Mouse (Mus musculus) midbrain, embryonic 14.5 days (tissue): Measurements from ENCODE around the gene Ttll10. TPM values are rescaled to one million over a fixed set of nuclear protein-coding genes. Genes with fewer than 3 reads are reported as not detected.

Experiments
- ATAC-seq: fragments of 200-750 bp; cut with Nextera tagmentation; 2 replicates; pipeline ENCODE4 v1.8.0; 2017; ENCODE audit warnings: moderate number of reproducible peaks, moderate library complexity; ENCODE audit not compliant: low FRiP score, low TSS enrichment
- DNase-seq: peaks from one replicate; pipeline ENCODE4 v3.0.0-alpha.2; 2015
- H3K27ac ChIP-seq: fragments of 300-500 bp; sonication (generic); replicated peaks from 2 replicates; pipeline ENCODE4 v1.5.1; 2014; ENCODE audit warnings: mild to moderate bottlenecking, low read depth, low read length, moderate library complexity
- H3K27me3 ChIP-seq: fragments of 300-500 bp; sonication (generic); 2 replicates; pipeline ENCODE4 v1.6.1; 2014; ENCODE audit warnings: low read length, control low read depth, mixed read lengths; ENCODE audit not compliant: control insufficient read depth, insufficient read depth
- H3K36me3 ChIP-seq: fragments of 300-500 bp; sonication (generic); 2 replicates; pipeline ENCODE4 v1.6.1; 2014; ENCODE audit warnings: low read length, control low read depth; ENCODE audit not compliant: control insufficient read depth, insufficient read depth
- H3K4me1 ChIP-seq: fragments of 300-500 bp; sonication (generic); 2 replicates; pipeline ENCODE4 v1.6.1; 2014; ENCODE audit warnings: mild to moderate bottlenecking, antibody characterized with exemption, low read length, control low read depth; ENCODE audit not compliant: control insufficient read depth, insufficient read depth
- H3K4me2 ChIP-seq: fragments of 300-500 bp; sonication (generic); 2 replicates; pipeline ENCODE4 v1.6.1; 2014; ENCODE audit warnings: mild to moderate bottlenecking, low read length, moderate library complexity
- H3K4me3 ChIP-seq: fragments of 300-500 bp; sonication (generic); replicated peaks from 2 replicates; pipeline ENCODE4 v1.5.1; 2014; ENCODE audit warnings: low read depth, low read length
- H3K9ac ChIP-seq: fragments of 300-500 bp; sonication (generic); replicated peaks from 2 replicates; pipeline ENCODE4 v1.6.1; 2014; ENCODE audit warnings: mild to moderate bottlenecking, low read length, moderate library complexity
- H3K9me3 ChIP-seq: fragments of 300-500 bp; sonication (generic); 2 replicates; pipeline ENCODE4 v1.6.1; 2016; ENCODE audit warnings: low read length, control low read depth, mixed read lengths; ENCODE audit not compliant: control insufficient read depth
- WGBS: fragments of 180-500 bp; shearing (Covaris S2); extraction: QIAGEN DNeasy Blood & Tissue Kit; methylation state at CpG from one replicate; pipeline ENCODE4 v1.1.7; 2014; 5-methylcytosine and 5-hydroxymethylcytosine counted together
- polyA plus RNA-seq: library from polyadenylated mRNA; unstranded; fragments of >200 nt; fragmentation: Nextera tagmentation; extraction: Ambion mirVana; gene quantifications from 2 replicates; pipeline ENCODE4 v1.2.1, GENCODE M21; 2014

The Ttll10 gene
- polyA plus RNA-seq, 1 experiment from 2014 or later, result 0.28 TPM

- Histone ChIP-seq H3K9ac (no peak within 1 kb of the TSS), H3K4me2 (no peak within 1 kb of the TSS), H3K4me3 (no peak within 1 kb of the TSS), H3K4me1 (peaks cover 10% of the 10 kb centered on the region), H3K27ac (no peak within 1 kb of the TSS), H3K36me3 (peaks cover 23% of the 10 kb centered on the region), H3K27me3 (no peaks in the 10 kb centered on the region), H3K9me3 (no peaks in the 10 kb centered on the region)
- 78% methylated on average over 4 of the region's 4 CpGs for WGBS
- no peak for ATAC-seq
- DNase-seq, result no peak
Measured at GRCm38 (mm10) chr4:156026013-156026412, 33.2 kb downstream of the Ttll10 start, which contains the start of gene Tnfrsf18. Gene Tnfrsf18 (plus strand): TSS chr4:156026164.

- H3K4me2 ChIP-seq, result no peak overlapping the region
- no peak for DNase-seq
- H3K9me3 ChIP-seq, result no peaks in the 10 kb centered on the region
- no peaks in the 10 kb centered on the region for H3K4me1 ChIP-seq
- WGBS, result 96% methylated on average over 7 of the region's 7 CpGs
- H3K36me3 ChIP-seq, result peaks cover 26% of the 10 kb centered on the region
- H3K9ac ChIP-seq, result no peak overlapping the region
- no peaks in the 10 kb centered on the region for H3K27me3 ChIP-seq
- no peak overlapping the region for H3K27ac ChIP-seq
- ATAC-seq, result no peak
- H3K4me3 ChIP-seq, result no peak overlapping the region
Measured at GRCm38 (mm10) chr4:156024184-156024583, 35.0 kb downstream of the Ttll10 start.

GRCm38 (mm10) chr4:156023520-156023919, 35.7 kb downstream of the Ttll10 start:
- DNase-seq (no peak), ATAC-seq (no peak)
- Histone ChIP-seq H3K4me1 (no peaks in the 10 kb centered on the region), H3K4me3 (no peak overlapping the region), H3K27ac (no peak overlapping the region), H3K9ac (no peak overlapping the region), H3K9me3 (no peaks in the 10 kb centered on the region), H3K4me2 (no peak overlapping the region), H3K36me3 (peaks cover 26% of the 10 kb centered on the region), H3K27me3 (no peaks in the 10 kb centered on the region)
- WGBS, result 86% methylated on average over 9 of the region's 9 CpGs

GRCm38 (mm10) chr4:156021942-156022419, 37.2 kb downstream of the Ttll10 start:
- ATAC-seq (no peak), DNase-seq (no peak)
- H3K27me3 ChIP-seq, result no peaks in the 10 kb centered on the region
- H3K36me3 ChIP-seq, result peaks cover 11% of the 10 kb centered on the region; the same call in 1 of the 2 replicates
- H3K27ac ChIP-seq, result no peak overlapping the region
- no peak overlapping the region for H3K9ac ChIP-seq
- WGBS, result 91% methylated on average over 9 of the region's 9 CpGs
- no peaks in the 10 kb centered on the region for H3K9me3 ChIP-seq
- no peak overlapping the region for H3K4me2 ChIP-seq
- no peaks in the 10 kb centered on the region for H3K4me1 ChIP-seq
- H3K4me3 ChIP-seq, result no peak overlapping the region

- H3K9ac ChIP-seq, result no peak overlapping the region
- no peaks in the 10 kb centered on the region for H3K4me1 ChIP-seq
- ATAC-seq, result no peak
- H3K27me3 ChIP-seq, result no peaks in the 10 kb centered on the region
- H3K9me3 ChIP-seq, result no peaks in the 10 kb centered on the region
- DNase-seq, result no peak
- 93% methylated on average over 3 of the region's 3 CpGs for WGBS
- H3K36me3 ChIP-seq, result peaks cover 8% of the 10 kb centered on the region; the same call in 1 of the 2 replicates
- H3K27ac ChIP-seq, result no peak overlapping the region
- H3K4me3 ChIP-seq, result no peak overlapping the region
- H3K4me2 ChIP-seq, result no peak overlapping the region
Measured at GRCm38 (mm10) chr4:156021381-156021780, 37.8 kb downstream of the Ttll10 start.

GRCm38 (mm10) chr4:156019771-156020170, 39.4 kb downstream of the Ttll10 start:
- no peaks in the 10 kb centered on the region for H3K4me1 ChIP-seq
- 91% methylated on average over 12 of the region's 12 CpGs for WGBS
- no peak overlapping the region for H3K27ac ChIP-seq
- ATAC-seq (no peak), DNase-seq (no peak)
- no peak overlapping the region for H3K9ac ChIP-seq
- H3K4me3 ChIP-seq, result no peak overlapping the region
- no peaks in the 10 kb centered on the region for H3K9me3 ChIP-seq
- H3K27me3 ChIP-seq, result no peaks in the 10 kb centered on the region
- peaks cover 15% of the 10 kb centered on the region for H3K36me3 ChIP-seq
- H3K4me2 ChIP-seq, result no peak overlapping the region

GRCm38 (mm10) chr4:156014436-156014835, 44.8 kb downstream of the Ttll10 start:
- WGBS, result 94% methylated on average over 2 of the region's 2 CpGs
- no peak overlapping the region for H3K27ac ChIP-seq
- peaks cover 60% of the 10 kb centered on the region for H3K36me3 ChIP-seq

GRCm38 (mm10) chr4:156013637-156014036, 45.6 kb downstream of the Ttll10 start, which contains the start of gene Tnfrsf4:
Gene Tnfrsf4 (plus strand): TSS chr4:156013843.
- no peak within 1 kb of the TSS for H3K27ac ChIP-seq
- 89% methylated on average over 8 of the region's 8 CpGs for WGBS

More at GRCm38 (mm10) chr4:156014436-156014835, 44.8 kb downstream of the Ttll10 start:
- H3K27me3 ChIP-seq, result no peaks in the 10 kb centered on the region
- no peak overlapping the region for H3K9ac ChIP-seq
- no peak overlapping the region for H3K4me2 ChIP-seq
- ATAC-seq, result no peak
- no peak for DNase-seq
- no peak overlapping the region for H3K4me3 ChIP-seq
- H3K9me3 ChIP-seq, result no peaks in the 10 kb centered on the region
- no peaks in the 10 kb centered on the region for H3K4me1 ChIP-seq

GRCm38 (mm10) chr4:156008369-156008768, 50.8 kb downstream of the Ttll10 start:
- Histone ChIP-seq H3K9me3 (no peaks in the 10 kb centered on the region), H3K9ac (no peak overlapping the region), H3K4me2 (no peak overlapping the region), H3K27ac (no peak overlapping the region), H3K4me1 (no peaks in the 10 kb centered on the region), H3K27me3 (no peaks in the 10 kb centered on the region), H3K36me3 (peaks cover 89% of the 10 kb centered on the region), H3K4me3 (no peak overlapping the region)
- ATAC-seq, result no peak
- DNase-seq, result no peak
- WGBS, result 93% methylated on average over 4 of the region's 4 CpGs

More at GRCm38 (mm10) chr4:156013637-156014036, 45.6 kb downstream of the Ttll10 start, which contains the start of gene Tnfrsf4:
- DNase-seq (no peak), ATAC-seq (no peak)
- peaks cover 67% of the 10 kb centered on the region for H3K36me3 ChIP-seq
- no peak within 1 kb of the TSS for H3K4me2 ChIP-seq
- H3K9ac ChIP-seq, result no peak within 1 kb of the TSS
- no peaks in the 10 kb centered on the region for H3K9me3 ChIP-seq
- no peaks in the 10 kb centered on the region for H3K27me3 ChIP-seq
- H3K4me3 ChIP-seq, result no peak within 1 kb of the TSS
- no peaks in the 10 kb centered on the region for H3K4me1 ChIP-seq
